Mouse (Mus musculus) neural tube, embryonic 14.5 days (tissue): Measurements from ENCODE around the gene Gps1. TPM values are rescaled to one million over a fixed set of nuclear protein-coding genes. Genes with fewer than 3 reads are reported as not detected.

ENCODE experiments used
- ATAC-seq: fragments of 200-750 bp; cut with Nextera tagmentation; 2 replicates; pipeline ENCODE4 v1.8.0; 2017; ENCODE audit warnings: low read depth, mild to moderate bottlenecking, moderate TSS enrichment, moderate library complexity
- H3K27ac ChIP-seq: fragments of 300-500 bp; sonication (generic); 2 replicates; pipeline ENCODE4 v1.5.1; 2014; ENCODE audit warnings: low read depth, mild to moderate bottlenecking, control low read depth, low read length, moderate library complexity, mixed read lengths
- H3K27me3 ChIP-seq: fragments of 300-500 bp; sonication (generic); 2 replicates; pipeline ENCODE4 v1.6.1; 2014; ENCODE audit warnings: low read length; ENCODE audit not compliant: control insufficient read depth, insufficient read depth
- H3K36me3 ChIP-seq: fragments of 300-500 bp; sonication (generic); 2 replicates; pipeline ENCODE4 v1.6.1; 2014; ENCODE audit warnings: low read length, mixed read lengths; ENCODE audit not compliant: control insufficient read depth, insufficient read depth
- H3K4me1 ChIP-seq: fragments of 300-500 bp; sonication (generic); 2 replicates; pipeline ENCODE4 v1.6.1; 2014; ENCODE audit warnings: low read length; ENCODE audit not compliant: control insufficient read depth, insufficient read depth
- H3K4me2 ChIP-seq: fragments of 300-500 bp; sonication (generic); 2 replicates; pipeline ENCODE4 v1.6.1; 2014; ENCODE audit warnings: mild to moderate bottlenecking, low read depth, low read length, control low read depth
- H3K4me3 ChIP-seq: fragments of 300-500 bp; sonication (generic); 2 replicates; pipeline ENCODE4 v1.5.1; 2014; ENCODE audit warnings: low read depth, low read length, control low read depth, mixed read lengths
- H3K9ac ChIP-seq: fragments of 300-500 bp; sonication (generic); replicated peaks from 2 replicates; pipeline ENCODE4 v1.6.1; 2014; ENCODE audit warnings: low read depth, mild to moderate bottlenecking, control low read depth, low read length, mixed read lengths
- H3K9me3 ChIP-seq: fragments of 300-500 bp; sonication (generic); 2 replicates; pipeline ENCODE4 v1.6.1; 2016; ENCODE audit warnings: low read length; ENCODE audit not compliant: control insufficient read depth
- WGBS: fragments of 180-500 bp; shearing (Covaris S2); extraction: QIAGEN DNeasy Blood & Tissue Kit; methylation state at CpG from one replicate; pipeline ENCODE4 v1.1.7; 2014; 5-methylcytosine and 5-hydroxymethylcytosine counted together
- polyA plus RNA-seq: library from polyadenylated mRNA; unstranded; fragments of >200 nt; fragmentation: Nextera tagmentation; extraction: Ambion mirVana; gene quantifications from 2 replicates; pipeline ENCODE4 v1.2.1, GENCODE M21; 2014

The Gps1 gene
- 302 and 312 TPM in 2 replicates for polyA plus RNA-seq

GRCm38 (mm10) chr11:120784064-120784791 lies at the start of gene Gps1, which contains the start of gene Rfng:
TSS of gene Gps1 (plus strand) at chr11:120784272.
TSS of gene Rfng (minus strand) at chr11:120784207.
- Histone ChIP-seq H3K27ac (peak within 1 kb of the TSS; percentile 84), H3K9me3 (no peaks in the 10 kb centered on the region), H3K4me1 (peaks cover 19% of the 10 kb centered on the region), H3K9ac (peak within 1 kb of the TSS; percentile 88), H3K4me3 (peak within 1 kb of the TSS; percentile 96), H3K36me3 (peaks cover 20% of the 10 kb centered on the region; the same call in 1 of the 2 replicates), H3K4me2 (peak within 1 kb of the TSS; percentile 95), H3K27me3 (no peaks in the 10 kb centered on the region)
- ATAC-seq, result peak; percentile 88
- WGBS, result under 1% methylated on average over 81 of the region's 107 CpGs

- WGBS, result 76% methylated on average over 6 of the region's 6 CpGs
- no peak overlapping the region for H3K4me2 ChIP-seq
- no peak overlapping the region for H3K27ac ChIP-seq
- no peaks in the 10 kb centered on the region for H3K9me3 ChIP-seq
- no peaks in the 10 kb centered on the region for H3K36me3 ChIP-seq
- H3K4me1 ChIP-seq, result no peaks in the 10 kb centered on the region
- no peaks in the 10 kb centered on the region for H3K27me3 ChIP-seq
- no peak for ATAC-seq
- H3K9ac ChIP-seq, result no peak overlapping the region
- no peak overlapping the region for H3K4me3 ChIP-seq
Measured at GRCm38 (mm10) chr11:120736424-120736823, 47.6 kb upstream of the Gps1 start.

DNA sequence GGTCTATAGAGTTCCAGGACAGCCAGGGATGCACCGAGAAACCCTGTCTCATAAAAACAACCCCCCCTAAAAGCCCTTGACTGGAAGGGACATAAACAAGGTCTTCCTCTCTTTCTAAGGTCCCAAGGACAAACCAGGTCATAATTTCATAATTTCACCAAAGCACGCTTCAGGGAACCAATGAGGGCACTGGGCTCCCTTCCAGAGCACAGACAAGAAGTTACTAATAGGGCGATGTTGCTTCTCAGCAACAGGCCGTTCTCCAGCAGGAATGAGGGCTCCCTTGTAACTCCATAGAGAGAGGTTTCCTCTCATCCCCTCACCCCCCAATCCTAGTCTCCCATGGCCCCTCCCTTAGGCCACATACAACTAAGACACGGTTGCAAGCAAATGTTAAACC lies 43.1 kb upstream of the Gps1 start:
- Histone ChIP-seq H3K9me3 (no peaks in the 10 kb centered on the region), H3K36me3 (no peaks in the 10 kb centered on the region), H3K4me1 (no peaks in the 10 kb centered on the region), H3K27me3 (no peaks in the 10 kb centered on the region), H3K27ac (no peak overlapping the region), H3K4me2 (no peak overlapping the region), H3K4me3 (no peak overlapping the region), H3K9ac (no peak overlapping the region)
- WGBS, result 95% methylated on average over 5 of the region's 5 CpGs
- no peak for ATAC-seq

GRCm38 (mm10) chr11:120744121-120744701 lies 39.9 kb upstream of the Gps1 start:
- Histone ChIP-seq H3K27me3 (no peaks in the 10 kb centered on the region), H3K4me3 (no peak overlapping the region), H3K36me3 (no peaks in the 10 kb centered on the region), H3K4me2 (no peak overlapping the region), H3K27ac (no peak overlapping the region), H3K4me1 (no peaks in the 10 kb centered on the region), H3K9me3 (no peaks in the 10 kb centered on the region), H3K9ac (no peak overlapping the region)
- ATAC-seq, result no peak
- 78% methylated on average over 7 of the region's 7 CpGs for WGBS

GRCm38 (mm10) chr11:120747974-120748373 lies 36.1 kb upstream of the Gps1 start:
- no peaks in the 10 kb centered on the region for H3K4me1 ChIP-seq
- H3K27ac ChIP-seq, result no peak overlapping the region
- WGBS, result 71% methylated on average over 4 of the region's 4 CpGs

DNA sequence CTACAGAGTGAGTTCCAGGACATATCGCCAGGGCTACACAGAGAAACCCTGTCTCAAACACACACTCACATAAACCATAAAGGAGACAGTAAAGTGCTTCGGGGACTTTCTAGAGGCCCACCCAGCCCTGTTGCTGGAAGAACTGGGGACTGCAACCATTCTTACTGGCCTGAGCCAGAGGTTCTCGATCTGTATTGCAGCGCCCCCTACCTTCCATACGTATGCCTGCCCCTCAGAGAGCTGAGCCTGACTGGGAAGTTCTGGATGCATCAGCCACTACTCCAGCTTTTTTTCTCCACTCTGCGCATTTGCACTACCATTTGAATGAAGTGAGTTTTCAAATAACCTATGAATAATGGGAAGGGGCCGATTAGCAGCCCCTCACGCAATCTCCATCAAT lies 34.6 kb upstream of the Gps1 start:
- no peaks in the 10 kb centered on the region for H3K36me3 ChIP-seq
- H3K9ac ChIP-seq, result no peak overlapping the region
- H3K27ac ChIP-seq, result no peak overlapping the region
- H3K4me2 ChIP-seq, result no peak overlapping the region
- WGBS, result 60% methylated on average over 8 of the region's 8 CpGs
- H3K4me1 ChIP-seq, result no peaks in the 10 kb centered on the region
- no peak for ATAC-seq
- H3K9me3 ChIP-seq, result no peaks in the 10 kb centered on the region
- no peak overlapping the region for H3K4me3 ChIP-seq
- H3K27me3 ChIP-seq, result no peaks in the 10 kb centered on the region

More at GRCm38 (mm10) chr11:120747974-120748373, 36.1 kb upstream of the Gps1 start:
- ATAC-seq, result no peak
- no peak overlapping the region for H3K4me2 ChIP-seq
- no peaks in the 10 kb centered on the region for H3K36me3 ChIP-seq
- no peaks in the 10 kb centered on the region for H3K27me3 ChIP-seq
- no peak overlapping the region for H3K4me3 ChIP-seq
- H3K9me3 ChIP-seq, result no peaks in the 10 kb centered on the region
- H3K9ac ChIP-seq, result no peak overlapping the region

DNA sequence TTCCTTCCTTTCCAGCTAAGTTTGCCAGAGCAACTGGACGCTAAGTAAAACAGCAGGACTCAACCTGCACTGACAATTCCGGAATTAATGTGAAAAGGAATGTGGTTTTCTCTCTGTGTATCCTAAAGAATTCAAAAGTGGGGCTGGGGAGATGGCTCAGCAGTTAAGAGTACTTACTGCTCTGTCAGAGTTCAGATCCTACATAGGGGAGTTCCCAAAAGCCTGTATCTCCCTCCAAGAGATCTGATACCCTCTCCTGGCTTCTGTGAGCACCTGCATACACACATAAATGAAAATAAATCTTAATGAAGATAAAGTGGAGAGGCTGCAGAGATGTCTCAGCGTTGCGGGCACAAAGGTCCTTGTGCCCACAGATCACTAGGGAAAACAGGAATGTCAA lies 32.5 kb upstream of the Gps1 start:
- Histone ChIP-seq H3K9ac (no peak overlapping the region), H3K27ac (no peak overlapping the region), H3K36me3 (no peaks in the 10 kb centered on the region), H3K27me3 (no peaks in the 10 kb centered on the region), H3K4me3 (no peak overlapping the region), H3K4me2 (no peak overlapping the region), H3K9me3 (no peaks in the 10 kb centered on the region), H3K4me1 (no peaks in the 10 kb centered on the region)
- WGBS, result 78% methylated on average over 4 of the region's 4 CpGs
- no peak for ATAC-seq

DNA sequence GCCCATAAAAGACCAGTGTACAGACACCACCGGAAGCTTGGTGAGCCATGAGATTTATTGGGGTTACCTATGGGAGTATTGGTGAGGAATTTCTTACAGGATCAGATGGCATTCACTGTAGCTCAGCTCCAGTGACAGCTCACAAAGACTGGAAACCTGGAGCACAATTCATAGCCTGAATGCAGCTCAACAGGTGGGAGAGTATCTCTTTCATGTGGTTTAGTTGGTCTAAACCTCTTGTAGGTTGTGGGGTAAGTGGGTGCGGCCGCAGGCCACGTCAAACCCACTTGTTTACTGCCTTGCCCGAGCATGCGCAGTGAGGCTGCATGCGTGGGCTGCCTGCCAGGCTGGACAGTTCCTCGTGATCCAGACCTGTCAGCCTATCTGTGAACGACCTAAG lies 23.8 kb upstream of the Gps1 start:
- Histone ChIP-seq H3K4me2 (no peak overlapping the region), H3K9ac (no peak overlapping the region), H3K36me3 (no peaks in the 10 kb centered on the region), H3K4me3 (no peak overlapping the region), H3K9me3 (no peaks in the 10 kb centered on the region), H3K4me1 (no peaks in the 10 kb centered on the region), H3K27me3 (no peaks in the 10 kb centered on the region), H3K27ac (no peak overlapping the region)
- no peak for ATAC-seq
- WGBS, result 91% methylated on average over 9 of the region's 9 CpGs
